Mouse (Mus musculus) left cerebral cortex, postnatal 4 days (tissue): ENCODE measurements at regions not wholly inside any gene's neighbourhood (a gene's known extent, or its start where the extent isn't known, plus 50 kb on each side); places are given as distances from the start of the nearest gene placed in this dataset.
A peak's percentile ranks its signal among the peaks of the same experiment; 100 is the strongest.

Source experiments
- DNase-seq: peaks from one replicate; pipeline ENCODE4 v3.0.0-alpha.2; 2022
- intact Hi-C: fragments of 180-260 bp; cut with DNase I; formaldehyde crosslinking; loops from one replicate; pipeline ENCODE4 v1.15.1; 2025

DNA sequence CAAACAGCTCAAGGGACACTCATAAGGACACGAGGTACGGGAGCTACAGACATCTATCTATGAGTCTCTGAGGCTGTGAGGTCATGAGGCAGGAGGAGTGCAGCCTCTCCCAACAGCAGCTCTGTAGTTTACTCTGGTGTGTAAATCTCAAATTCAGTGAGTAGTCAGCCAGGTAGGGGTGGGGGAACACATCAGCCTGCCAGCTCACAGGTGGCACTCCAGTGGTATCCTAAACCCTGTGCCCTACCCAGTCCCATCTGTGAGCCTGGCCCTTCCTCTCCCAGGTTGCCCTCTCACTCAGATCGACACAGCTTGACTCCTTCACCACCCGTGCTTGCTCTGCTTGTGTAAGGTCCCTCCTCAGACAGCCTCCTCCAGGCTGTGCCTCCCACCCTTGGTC lies 202.2 kb downstream of the Sipa1l2 start:
- no peak for DNase-seq
- intact Hi-C loops = no loop called here

DNA sequence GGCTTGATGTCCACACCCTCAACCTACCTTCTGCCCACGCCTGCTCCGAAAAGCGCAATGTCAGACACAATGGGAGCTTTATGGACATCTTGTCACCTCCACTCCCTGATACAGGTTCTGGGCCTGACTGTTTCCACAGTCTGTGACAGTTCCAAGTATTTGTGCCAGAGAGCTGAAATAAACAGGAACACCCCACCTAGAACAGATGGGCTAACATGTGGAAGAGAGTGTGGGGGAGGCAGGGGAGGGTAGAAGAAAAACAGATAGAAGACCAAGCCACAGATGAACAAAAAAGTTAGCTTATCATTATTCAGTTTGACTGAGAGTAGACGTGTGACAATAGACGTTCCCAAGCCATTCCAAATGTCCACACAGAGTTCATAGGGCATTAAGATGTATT lies 204.6 kb downstream of the Sipa1l2 start:
- DNase-seq = no peak

DNA sequence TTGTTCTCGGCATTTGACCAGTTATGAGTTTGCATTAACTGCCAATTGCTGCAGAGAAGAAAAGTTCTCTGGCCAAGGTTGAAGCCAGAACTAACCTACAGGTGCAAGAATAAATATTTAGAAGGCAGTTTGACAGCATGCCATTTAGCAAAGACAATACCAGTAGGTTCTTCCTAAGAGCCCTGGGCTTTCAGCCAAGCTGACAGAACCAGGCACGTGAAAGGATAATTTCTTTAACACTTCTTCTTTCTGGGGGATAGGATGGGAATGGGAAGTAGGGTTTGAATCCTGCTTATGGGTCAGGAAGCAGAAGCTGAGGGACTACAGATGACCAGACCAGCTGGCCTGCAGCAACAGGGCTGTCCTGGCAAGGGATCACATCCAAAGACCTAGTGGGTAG lies 210.2 kb downstream of the Sipa1l2 start:
- no peak for DNase-seq
- intact Hi-C loops = no loop called here

More for the DNA sequence above, 204.6 kb downstream of the Sipa1l2 start:
- intact Hi-C loops = no loop called here

DNA sequence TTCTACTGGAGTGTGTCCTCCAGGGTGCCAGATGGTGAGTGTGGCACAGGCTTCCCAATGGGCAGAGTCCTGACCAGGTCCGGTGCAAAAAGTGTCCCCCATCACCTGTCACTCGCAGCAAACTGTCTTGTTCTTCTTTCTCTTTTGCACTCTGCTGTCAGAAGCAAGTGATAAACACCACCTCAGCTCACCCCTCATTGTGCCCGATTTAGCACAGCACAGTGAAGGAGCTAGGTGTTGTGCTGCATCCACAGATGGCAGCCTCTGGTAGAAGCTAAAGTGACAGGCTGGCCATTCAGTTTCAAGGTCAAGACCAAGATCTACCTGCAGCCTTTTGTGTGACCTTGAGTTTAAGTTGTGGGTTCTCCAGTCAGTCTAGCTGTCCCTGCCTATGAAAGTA lies 211.8 kb downstream of the Sipa1l2 start:
- DNase-seq = no peak
- intact Hi-C loops = no loop called here

DNA sequence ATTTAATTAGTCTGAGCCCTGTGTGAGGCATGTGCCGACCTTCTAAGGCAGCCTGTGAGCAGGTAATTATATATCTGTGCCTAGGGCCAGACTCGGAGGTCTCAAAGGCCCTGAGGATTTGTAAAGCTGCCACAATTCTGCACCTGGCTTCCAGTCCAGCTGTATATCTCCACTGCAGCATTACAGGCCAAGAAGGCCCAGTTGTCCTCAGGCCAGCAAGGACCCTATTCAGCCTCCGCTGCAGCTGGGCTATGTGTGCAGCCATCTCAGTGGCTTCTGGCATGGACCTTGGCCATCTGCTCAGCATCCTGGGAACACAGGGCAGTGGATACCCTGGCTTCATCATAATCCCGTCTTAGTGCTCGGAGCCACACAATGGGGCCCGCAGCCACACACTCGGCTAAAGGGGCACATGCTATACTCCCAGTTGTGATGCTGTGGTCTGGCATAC lies 214.5 kb downstream of the Sipa1l2 start:
- DNase-seq = peak; percentile 81
- intact Hi-C loops = no loop called here

DNA sequence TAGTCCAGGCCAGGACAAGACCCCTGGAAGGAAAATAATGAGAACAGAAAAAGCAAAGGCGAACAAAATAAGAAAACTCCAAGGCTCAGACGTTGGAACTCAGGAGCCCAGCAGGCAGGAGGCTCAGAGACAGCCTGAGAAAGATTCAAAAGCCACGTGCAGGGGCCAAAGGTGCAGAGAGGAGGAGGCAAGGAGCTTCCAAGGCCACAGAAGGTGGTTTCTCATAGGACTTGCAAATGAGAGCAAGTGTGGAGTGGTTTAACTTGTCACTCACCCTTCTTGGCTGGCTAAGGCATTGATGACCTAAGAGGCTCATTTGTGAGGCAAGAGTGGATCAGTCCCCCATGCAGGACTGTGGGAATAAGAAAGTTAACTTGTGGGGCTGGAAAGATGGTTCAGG lies 217.3 kb downstream of the Sipa1l2 start:
- intact Hi-C loops = no loop called here

DNA sequence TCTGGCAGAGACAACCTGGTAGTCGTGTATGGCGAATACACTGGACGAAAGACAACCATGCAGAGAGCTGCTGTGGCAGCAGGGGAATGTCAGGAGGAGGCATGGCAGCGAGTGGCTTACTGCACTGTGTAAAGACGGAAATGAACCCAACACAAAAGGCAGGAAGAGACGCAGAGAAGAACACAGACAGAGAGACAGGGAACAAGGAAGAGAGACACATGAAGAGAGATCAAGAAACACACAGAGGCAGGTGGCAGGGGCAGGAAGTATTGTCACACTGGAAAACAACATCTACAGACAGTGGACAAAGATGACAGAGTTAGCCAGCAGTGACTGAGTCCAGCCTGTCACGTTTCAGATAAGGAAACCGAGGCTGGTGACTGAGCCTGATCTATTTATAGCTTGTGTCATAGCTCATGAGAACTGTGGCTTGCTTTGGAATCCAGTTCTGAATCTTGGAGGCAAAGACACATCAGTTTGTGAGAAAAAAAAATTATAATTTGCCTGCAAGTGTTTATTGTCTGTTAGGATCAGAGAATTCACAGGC lies 218.0 kb downstream of the Sipa1l2 start:
- intact Hi-C loops = no loop called here
- DNase-seq = no peak

More for the DNA sequence above, 217.3 kb downstream of the Sipa1l2 start:
- no peak for DNase-seq

DNA sequence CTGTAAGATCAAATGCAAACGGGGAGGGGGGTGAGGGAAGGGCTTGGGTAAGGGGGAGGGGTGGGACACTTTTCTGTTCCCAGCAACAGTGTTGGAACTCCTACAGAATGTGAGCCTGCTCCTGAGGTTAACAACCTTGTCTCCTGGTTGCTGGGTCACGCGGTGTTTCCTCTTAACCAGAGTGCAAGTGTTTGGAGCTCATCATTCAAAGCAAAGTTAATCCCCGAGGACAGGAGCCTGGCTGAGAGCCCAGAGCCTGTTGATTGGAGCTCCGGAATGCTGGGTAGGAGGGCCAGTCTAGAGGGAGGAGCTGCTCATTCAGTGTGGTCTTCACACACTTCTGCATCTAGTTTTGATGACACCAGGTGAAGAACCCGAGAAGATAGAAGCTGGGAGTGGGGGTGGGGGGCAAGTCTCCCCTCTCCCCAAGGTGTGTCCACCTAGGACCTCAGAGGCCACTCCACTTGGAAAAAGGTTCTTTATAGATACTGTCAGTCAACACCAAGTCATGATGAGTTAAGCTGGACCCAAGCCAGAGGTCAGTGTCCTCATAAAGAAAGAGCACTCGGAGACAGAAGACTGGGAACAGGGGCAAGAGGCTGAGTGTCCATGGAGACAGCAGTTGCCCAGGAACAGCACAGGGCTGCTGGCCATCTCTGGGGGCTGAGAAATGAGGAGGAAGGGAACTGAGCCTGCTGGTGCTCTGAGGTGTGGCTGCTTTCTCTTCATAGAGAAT lies 220.2 kb downstream of the Sipa1l2 start:
- peak; percentile 78 for DNase-seq
- intact Hi-C loops = no loop called here

DNA sequence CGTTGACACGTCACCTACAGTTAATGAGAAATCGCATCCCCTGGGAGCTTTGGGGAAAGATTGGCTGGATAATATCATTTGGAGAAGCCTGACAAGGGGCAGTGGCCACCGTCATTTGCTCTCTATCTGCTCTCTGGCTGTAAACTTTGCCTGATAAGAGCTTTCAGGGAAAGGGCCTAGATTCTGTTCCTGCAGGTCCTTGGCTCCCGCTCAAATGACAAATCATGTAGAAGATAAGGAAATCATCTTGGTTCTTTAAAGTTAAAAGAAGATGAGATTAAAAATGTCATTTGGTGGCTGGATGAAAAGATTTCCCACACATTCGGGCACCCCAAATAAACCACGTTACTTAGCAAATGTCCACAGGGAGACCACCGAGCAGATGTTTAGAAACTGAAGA lies 223.4 kb downstream of the Sipa1l2 start:
- no peak for DNase-seq
- intact Hi-C loops = no loop called here

DNA sequence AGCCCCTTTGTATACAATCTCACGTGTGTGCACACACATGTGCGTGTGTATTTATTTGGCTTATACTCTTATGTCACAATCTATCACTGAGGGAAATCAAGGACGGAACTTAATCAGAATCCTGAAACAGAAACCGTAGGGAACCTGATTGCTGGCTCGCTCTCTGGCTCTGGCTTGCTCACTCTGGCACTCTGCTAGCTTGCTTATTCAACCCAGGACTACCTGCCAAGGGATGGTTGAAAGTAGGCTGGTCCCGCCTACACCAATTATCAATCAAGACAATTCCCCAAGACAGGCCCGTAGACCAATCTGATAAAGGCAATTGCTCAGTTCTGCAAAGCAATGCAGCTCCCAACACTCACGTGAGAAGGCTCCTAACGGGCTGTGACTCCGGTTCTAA lies 224.0 kb downstream of the Sipa1l2 start:
- intact Hi-C loops = no loop called here
- DNase-seq = no peak

DNA sequence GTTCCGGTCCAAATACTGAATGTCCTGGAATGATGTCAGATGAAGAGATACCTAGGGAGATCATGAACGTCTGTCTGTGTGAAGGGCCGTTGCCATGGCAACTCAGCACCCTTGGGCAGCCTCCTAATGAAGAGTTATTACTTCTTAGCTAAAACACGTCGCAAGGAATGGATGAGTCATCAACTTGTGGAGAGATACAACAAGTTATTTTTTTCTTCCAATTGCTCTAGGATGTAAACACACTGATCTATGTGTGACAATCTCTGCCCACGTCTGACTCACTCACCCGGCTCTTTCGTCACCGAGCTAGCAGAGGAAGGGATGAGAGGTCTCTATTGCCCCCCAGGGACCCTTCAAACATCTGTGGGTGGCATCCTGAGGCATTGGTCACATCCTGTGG lies 225.7 kb downstream of the Sipa1l2 start:
- no peak for DNase-seq
- intact Hi-C loops = no loop called here

DNA sequence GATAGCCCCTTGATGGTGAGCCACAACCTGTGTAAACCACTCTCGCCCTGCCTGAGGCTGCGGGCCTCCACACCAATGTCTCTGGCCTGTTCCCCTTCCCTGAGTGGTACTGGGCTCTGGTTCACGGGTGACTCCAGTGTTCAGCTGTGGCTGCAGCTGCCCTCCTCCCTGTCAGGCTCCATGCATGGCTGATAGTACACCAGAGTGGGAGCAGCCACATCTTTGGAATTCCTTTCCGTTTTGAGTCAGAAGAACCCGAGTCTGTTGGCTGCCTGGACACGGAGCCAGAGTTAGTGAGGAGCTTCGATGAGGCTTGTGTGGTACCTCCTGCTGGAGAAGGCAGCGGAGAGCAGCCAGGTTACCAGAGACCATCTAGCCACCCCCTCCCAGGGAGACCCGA lies 227.1 kb downstream of the Sipa1l2 start:
- intact Hi-C loops = no loop called here
- DNase-seq = no peak

DNA sequence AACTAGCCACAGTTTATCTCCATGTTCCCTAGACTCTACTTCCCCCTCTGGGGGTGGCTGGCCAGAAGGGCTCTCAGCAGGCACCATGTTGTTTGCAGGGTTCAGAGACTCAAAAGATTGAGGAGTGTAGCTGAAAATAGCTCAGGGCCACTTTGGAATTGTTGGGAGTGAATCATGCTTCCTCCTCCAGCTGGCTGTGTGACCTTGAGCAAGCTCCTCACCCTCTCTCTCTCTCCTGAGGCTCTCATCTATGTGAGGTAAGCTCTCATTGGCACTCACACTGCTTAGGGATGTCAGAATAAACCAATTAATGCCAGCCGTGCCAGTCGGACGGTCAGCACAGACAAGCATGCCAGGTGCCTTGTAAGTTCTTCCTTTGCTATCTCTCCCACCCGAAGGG lies 228.0 kb downstream of the Sipa1l2 start:
- intact Hi-C loops = no loop called here
- no peak for DNase-seq

DNA sequence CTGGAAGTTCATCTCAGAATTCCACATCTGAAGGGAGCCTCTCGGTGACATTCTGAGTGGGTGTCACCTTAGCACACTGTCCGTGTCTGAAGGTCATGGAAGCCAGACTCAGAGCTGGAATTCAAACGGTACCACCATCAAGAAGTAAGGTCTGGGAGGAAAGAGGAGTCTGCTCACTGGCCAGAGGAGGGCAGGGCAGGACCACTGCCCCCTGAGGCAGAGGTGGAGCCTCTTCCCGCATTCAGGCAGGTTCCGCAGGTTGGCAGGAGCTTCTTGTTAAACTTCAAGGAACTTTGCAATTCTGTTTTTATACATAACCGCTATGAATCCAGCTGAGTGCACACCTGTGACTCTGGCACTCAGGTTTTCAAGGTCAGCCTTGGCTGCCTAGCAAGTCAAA lies 231.4 kb downstream of the Sipa1l2 start:
- intact Hi-C loops = no loop called here
- DNase-seq = no peak

DNA sequence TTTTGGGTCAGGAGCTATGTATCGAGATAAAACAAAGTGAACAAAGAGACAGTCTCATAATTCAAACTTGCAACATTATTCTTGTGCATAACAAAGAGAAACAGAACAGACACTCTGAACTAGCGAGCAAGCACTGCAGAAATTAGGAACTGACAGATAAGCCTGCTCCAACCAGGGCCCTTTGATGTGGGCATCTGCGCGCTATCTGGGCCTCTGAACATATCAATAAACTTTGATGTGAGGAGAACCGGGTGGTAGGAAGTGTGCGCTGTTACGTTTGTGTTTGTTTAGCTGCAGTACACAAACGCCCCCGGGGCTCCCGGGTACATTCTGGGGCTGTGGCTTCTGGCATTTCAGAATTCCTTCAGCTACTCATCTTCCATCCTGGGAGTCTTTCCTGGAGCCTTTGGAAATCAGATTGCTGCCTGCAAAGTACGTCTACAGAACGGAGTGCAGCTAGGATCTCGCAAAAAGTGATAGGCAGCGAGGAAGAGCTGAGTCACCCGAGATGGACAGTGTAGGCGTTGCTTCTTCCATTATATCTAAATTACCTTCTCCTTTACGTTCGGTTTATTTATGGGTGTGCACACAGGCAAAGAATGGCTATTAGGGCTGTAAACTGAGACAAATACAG lies 232.0 kb downstream of the Sipa1l2 start:
- intact Hi-C loops = no loop called here
- DNase-seq = no peak

DNA sequence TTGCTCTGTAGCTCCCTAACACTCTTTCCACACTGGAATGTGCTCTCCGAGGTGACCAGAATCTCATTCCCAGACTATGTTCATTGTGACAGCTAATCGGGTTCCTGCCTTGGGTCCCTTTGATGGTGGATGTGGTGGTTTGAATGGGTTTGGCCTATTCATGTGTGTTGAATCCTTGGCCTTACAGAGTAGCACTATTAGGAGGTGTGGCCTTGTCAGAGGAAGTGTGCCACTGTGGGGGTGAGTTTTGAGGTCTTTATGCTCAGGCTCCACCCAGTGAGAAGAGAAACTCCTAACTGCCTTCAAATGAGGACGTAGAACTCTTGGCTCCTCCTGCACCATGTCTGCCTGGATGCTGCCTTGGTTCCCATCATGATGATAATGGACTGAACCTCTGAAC lies 232.8 kb downstream of the Sipa1l2 start:
- intact Hi-C loops = no loop called here
- no peak for DNase-seq

DNA sequence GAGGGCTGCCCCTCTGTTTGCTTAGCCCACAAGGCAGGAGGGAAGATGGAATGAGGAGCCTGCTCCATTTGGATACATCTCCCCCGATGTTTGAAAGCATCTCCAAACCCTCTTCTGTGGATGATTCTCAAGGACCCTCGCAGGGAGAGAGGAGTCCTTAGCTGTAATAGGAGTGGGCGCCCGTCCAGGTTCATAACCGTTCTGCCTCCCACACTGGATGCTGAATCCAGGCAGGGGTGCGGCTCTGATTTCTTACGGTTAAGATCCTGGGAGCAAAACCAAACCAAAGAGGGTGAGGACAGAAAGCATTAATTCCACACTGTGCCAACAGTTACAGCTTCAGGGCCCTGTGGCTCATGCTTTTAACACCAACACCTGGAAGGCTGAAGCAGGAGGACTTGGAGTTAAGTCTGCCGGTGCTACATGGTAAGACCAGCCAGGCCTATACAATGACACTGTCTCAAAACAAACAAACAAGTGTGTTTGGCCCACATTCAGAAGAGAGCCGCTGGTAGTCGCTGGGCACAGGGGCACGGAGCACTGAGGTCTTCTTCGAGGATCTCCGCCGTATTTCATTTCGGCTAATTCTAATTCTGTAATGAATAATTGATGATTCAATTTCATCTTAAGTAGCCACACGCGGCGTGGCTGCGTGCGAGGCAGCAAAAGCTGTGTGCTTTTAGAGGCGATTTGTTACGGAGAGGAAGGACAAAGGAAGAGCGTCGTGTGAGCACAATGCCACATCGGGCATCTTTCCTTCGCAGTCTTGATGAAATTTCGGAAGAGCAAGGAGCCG lies 233.8 kb downstream of the Sipa1l2 start:
- DNase-seq = peak; percentile 73
- intact Hi-C loops = no loop called here

DNA sequence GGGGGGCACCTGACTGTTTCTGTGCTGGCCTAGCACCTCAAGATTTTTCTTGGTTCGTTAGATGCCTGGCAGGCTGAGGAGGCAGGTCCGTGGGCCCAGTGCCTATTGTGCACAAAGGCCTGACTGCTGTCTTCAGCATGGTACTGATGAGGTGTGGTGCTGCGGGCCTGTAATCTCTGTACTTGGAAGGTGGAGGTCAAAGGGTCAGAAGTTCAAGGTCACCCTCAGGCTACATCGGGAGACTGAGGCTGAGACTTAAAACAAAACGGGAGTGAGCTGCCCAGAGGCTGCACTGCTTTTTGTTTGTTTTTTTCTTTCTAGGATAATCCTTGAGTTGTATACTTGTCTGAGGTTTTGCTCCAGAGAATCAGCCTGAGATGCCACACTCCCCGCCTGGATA lies 234.4 kb downstream of the Sipa1l2 start:
- intact Hi-C loops = no loop called here
- no peak for DNase-seq

DNA sequence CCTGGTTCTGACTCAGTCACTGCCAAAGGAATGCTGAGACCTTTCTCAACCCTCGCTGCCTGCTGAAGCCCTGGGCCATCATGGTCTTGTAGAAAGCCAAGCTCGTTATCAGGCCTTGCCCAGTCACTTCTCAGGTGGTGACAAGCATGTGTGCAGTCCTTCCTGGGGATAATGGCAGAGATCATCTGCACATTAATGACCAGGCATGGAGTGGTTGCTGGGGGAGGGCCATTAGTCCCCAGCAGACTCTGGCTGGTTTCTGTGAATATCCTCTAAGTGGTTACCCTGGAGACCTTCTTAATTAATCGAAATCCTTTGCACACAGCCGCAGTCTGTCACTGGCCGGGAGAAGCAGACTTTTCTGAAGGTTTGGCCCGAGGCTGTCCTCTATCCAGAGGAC lies 239.0 kb downstream of the Sipa1l2 start:
- DNase-seq = no peak
- intact Hi-C loops = no loop called here

DNA sequence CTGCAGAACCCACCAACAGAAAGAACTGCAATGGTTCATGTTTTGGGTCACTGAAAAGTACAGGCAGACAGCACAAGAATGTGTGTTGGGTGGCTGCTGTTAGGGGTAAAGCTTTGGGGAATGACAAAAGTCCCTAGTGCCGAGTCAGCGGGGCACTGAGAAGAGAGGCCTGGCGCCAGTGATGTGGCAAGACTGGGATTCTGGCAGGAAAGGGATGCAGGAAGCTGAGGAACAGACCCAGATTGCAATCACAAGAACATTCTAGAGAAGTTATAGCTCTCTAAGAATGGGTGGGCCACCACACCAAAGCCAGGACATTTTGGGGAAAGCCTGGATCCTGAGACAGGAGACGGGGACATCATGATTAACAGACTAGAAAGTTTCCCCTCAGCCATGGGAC lies 241.0 kb downstream of the Sipa1l2 start:
- intact Hi-C loops = no loop called here
- DNase-seq = no peak

DNA sequence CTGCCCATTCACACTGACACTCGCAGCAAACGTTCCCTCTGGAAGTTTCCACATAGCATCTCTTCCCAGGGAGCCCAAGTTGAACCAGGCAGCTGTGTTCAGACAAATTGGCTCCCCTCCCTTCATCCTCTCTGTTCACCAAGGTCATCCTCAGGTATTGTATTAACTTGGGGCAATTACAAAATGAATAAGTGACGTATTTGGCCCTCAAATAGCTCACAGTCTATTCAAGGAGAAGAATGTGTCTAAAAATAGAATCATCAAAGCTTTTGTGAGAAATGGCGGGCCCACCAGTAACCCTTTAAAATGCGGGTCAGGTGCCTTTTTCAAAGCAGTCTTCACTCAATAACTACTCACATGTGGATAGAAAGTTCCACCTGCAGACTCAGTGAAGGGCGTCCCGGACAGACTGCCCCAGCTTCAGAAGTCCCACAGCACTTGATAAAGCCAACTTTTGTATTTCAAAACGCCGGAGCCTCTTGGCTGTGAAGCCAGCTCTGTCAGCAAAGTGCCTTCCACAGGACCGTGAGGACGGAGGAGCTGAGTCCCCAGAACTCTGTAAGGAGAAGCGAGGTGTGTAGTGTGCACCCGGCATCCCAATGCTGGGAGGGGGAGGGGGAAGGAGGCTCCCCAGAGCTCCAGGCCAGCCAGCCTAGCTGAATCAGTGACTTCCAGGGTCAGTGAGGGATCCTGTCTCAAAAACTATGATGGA lies 241.9 kb downstream of the Sipa1l2 start:
- intact Hi-C loops = no loop called here
- no peak for DNase-seq
